Mouse (Mus musculus): Measurements from ENCODE around the gene Clec11a.

- TF ChIP-seq CTCF (IDR thresholded peaks at IDR 0.05; ENCODE audit: low read depth), result no peak
- no peak for TF ChIP-seq EP300 (IDR thresholded peaks at IDR 0.05; ENCODE audit: low read depth)
Observed at GRCm38 (mm10) chr7:44351881-44352749, 45.4 kb upstream of the Clec11a start.

Measured in liver, embryonic 14.5 days (tissue).